Mouse (Mus musculus): ENCODE results near the gene Nxph3. TPM values are rescaled to one million over a fixed set of nuclear protein-coding genes. Genes with fewer than 3 reads are reported as not detected.
"Not testable (repeated sequence)": the region's sequence is repeated elsewhere in the genome, so short reads cannot be mapped to it uniquely, and the experiment has no call there.

The Nxph3 gene
- total RNA-seq, 2 experiments from 2014 or later, result not detected

GRCm38 (mm10) chr11:95519996-95520395 lies 5.6 kb upstream of the Nxph3 start:
- ATAC-seq (replicated peaks; ENCODE audit: poor library complexity), result no peak

GRCm38 (mm10) chr11:95519299-95519698 lies 4.9 kb upstream of the Nxph3 start:
- ATAC-seq (replicated peaks; ENCODE audit: poor library complexity), result no peak

GRCm38 (mm10) chr11:95517162-95517561 lies 2.8 kb upstream of the Nxph3 start:
- ATAC-seq (replicated peaks; ENCODE audit: poor library complexity), result no peak

- no peak for ATAC-seq (replicated peaks; ENCODE audit: poor library complexity)
These were observed 2.1 kb upstream of the Nxph3 start for GRCm38 (mm10) chr11:95516491-95516911.

GRCm38 (mm10) chr11:95515376-95516323 lies 1.3 kb upstream of the Nxph3 start:
- no peak for ATAC-seq (replicated peaks; ENCODE audit: poor library complexity)

- no peak for ATAC-seq (replicated peaks; ENCODE audit: poor library complexity)
These were observed 691 bp downstream of the Nxph3 start for GRCm38 (mm10) chr11:95513461-95514297.

GRCm38 (mm10) chr11:95512383-95512782 lies 2.0 kb downstream of the Nxph3 start:
- no peak for ATAC-seq (replicated peaks; ENCODE audit: poor library complexity)

GRCm38 (mm10) chr11:95511919-95512318 lies 2.5 kb downstream of the Nxph3 start:
- ATAC-seq (replicated peaks; ENCODE audit: poor library complexity), result no peak

GRCm38 (mm10) chr11:95510631-95511030 lies 3.7 kb downstream of the Nxph3 start:
- ATAC-seq (replicated peaks; ENCODE audit: poor library complexity), result no peak

GRCm38 (mm10) chr11:95509126-95509717 lies 5.1 kb downstream of the Nxph3 start:
- ATAC-seq (replicated peaks; ENCODE audit: poor library complexity), result peak; percentile 49

- ATAC-seq (replicated peaks; ENCODE audit: poor library complexity), result no peak
These were observed 6.0 kb downstream of the Nxph3 start for GRCm38 (mm10) chr11:95508211-95508926.

GRCm38 (mm10) chr11:95507785-95508184 lies 6.6 kb downstream of the Nxph3 start:
- ATAC-seq (replicated peaks; ENCODE audit: poor library complexity), result no peak

- ATAC-seq (replicated peaks; ENCODE audit: poor library complexity), result no peak
These were observed 7.2 kb downstream of the Nxph3 start for GRCm38 (mm10) chr11:95507041-95507716.

GRCm38 (mm10) chr11:95504271-95504731 lies 10.1 kb downstream of the Nxph3 start:
- no peak for ATAC-seq (replicated peaks; ENCODE audit: poor library complexity)

- peak; percentile 57; the same call in 1 of the 2 replicates for ATAC-seq (replicated peaks; ENCODE audit: poor library complexity)
These were observed 10.7 kb downstream of the Nxph3 start for GRCm38 (mm10) chr11:95503581-95504180.

GRCm38 (mm10) chr11:95501826-95502225 lies 12.5 kb downstream of the Nxph3 start:
- ATAC-seq (replicated peaks; ENCODE audit: poor library complexity), result not testable (repeated sequence)

- ATAC-seq (replicated peaks; ENCODE audit: poor library complexity), result no peak
These were observed 13.5 kb downstream of the Nxph3 start for GRCm38 (mm10) chr11:95500836-95501235.

GRCm38 (mm10) chr11:95500412-95500811 lies 14.0 kb downstream of the Nxph3 start:
- no peak for ATAC-seq (replicated peaks; ENCODE audit: poor library complexity)

- no peak for ATAC-seq (replicated peaks; ENCODE audit: poor library complexity)
These were observed 16.4 kb downstream of the Nxph3 start for GRCm38 (mm10) chr11:95497921-95498320.
